Mouse (Mus musculus) thymus, adult 2 months (tissue): Measurements from ENCODE around the gene Baz2b. TPM values are rescaled to one million over a fixed set of nuclear protein-coding genes. Genes with fewer than 3 reads are reported as not detected.

ENCODE experiments used
- DNase-seq: peaks from one replicate; pipeline ENCODE4 v3.0.0; 2021
- H3K27ac ChIP-seq: fragments of 200-500 bp; 2 replicates; pipeline ENCODE4 v1.5.1; 2012; ENCODE audit warnings: low read length, control low read depth; ENCODE audit not compliant: control insufficient read depth, insufficient read depth
- H3K27me3 ChIP-seq: fragments of 200-500 bp; 2 replicates; pipeline ENCODE4 v1.6.1; 2012; ENCODE audit warnings: mild to moderate bottlenecking, low read length, moderate library complexity, mixed read lengths; ENCODE audit not compliant: control insufficient read depth, insufficient read depth
- H3K36me3 ChIP-seq: fragments of 200-500 bp; 2 replicates; pipeline ENCODE4 v1.6.1; 2012; ENCODE audit warnings: mild to moderate bottlenecking, low read length, moderate library complexity; ENCODE audit not compliant: control insufficient read depth, insufficient read depth
- H3K4me1 ChIP-seq: fragments of 200-500 bp; replicated peaks from 2 replicates; pipeline ENCODE4 v1.6.1; 2012; ENCODE audit warnings: low read length; ENCODE audit not compliant: control insufficient read depth, insufficient read depth
- H3K4me3 ChIP-seq: fragments of 200-500 bp; 2 replicates; pipeline ENCODE4 v1.5.1; 2012; ENCODE audit warnings: mild to moderate bottlenecking, low read length, control low read depth, moderate library complexity; ENCODE audit not compliant: control insufficient read depth, insufficient read depth
- CTCF ChIP-seq: fragments of 200-500 bp; IDR thresholded peaks from 2 replicates; pipeline ENCODE4 v1.5.1; 2012; ENCODE audit warnings: mild to moderate bottlenecking, control low read depth, low read length, moderate library complexity, borderline replicate concordance; ENCODE audit not compliant: control insufficient read depth, poor library complexity, insufficient read depth; ENCODE audit errors: extremely low read depth
- POLR2A ChIP-seq: fragments of 200-500 bp; IDR thresholded peaks from 2 replicates; pipeline ENCODE4 v1.6.1; 2012; ENCODE audit warnings: mild to moderate bottlenecking, low read length, control low read depth, moderate library complexity; ENCODE audit not compliant: control insufficient read depth, poor library complexity, insufficient read depth; ENCODE audit errors: extremely low read depth
- WGBS: fragments of 180-500 bp; shearing (Covaris S2); methylation state at CpG from one replicate; pipeline ENCODE4 v1.1.7; 2018; 5-methylcytosine and 5-hydroxymethylcytosine counted together
- polyA plus RNA-seq: library from polyadenylated mRNA; depleted of rRNA; stranded (reverse); fragments of >200 nt; gene quantifications from 2 replicates; pipeline ENCODE4 v1.2.3, GENCODE M21; 2012

The Baz2b gene
- polyA plus RNA-seq, 1 experiment: 25.9 TPM

GRCm38 (mm10) chr2:59955916-59956315 lies 253.7 kb downstream of the Baz2b start:
- H3K4me3 ChIP-seq: no peak overlapping the region
- no peak for TF ChIP-seq CTCF
- TF ChIP-seq POLR2A: no peak
- no peaks in the 10 kb centered on the region for H3K4me1 ChIP-seq
- DNase-seq: no peak
- 97% methylated on average over 7 of the region's 7 CpGs for WGBS
- no peaks in the 10 kb centered on the region for H3K27me3 ChIP-seq
- peaks cover 25% of the 10 kb centered on the region for H3K36me3 ChIP-seq
- no peak overlapping the region for H3K27ac ChIP-seq

DNA sequence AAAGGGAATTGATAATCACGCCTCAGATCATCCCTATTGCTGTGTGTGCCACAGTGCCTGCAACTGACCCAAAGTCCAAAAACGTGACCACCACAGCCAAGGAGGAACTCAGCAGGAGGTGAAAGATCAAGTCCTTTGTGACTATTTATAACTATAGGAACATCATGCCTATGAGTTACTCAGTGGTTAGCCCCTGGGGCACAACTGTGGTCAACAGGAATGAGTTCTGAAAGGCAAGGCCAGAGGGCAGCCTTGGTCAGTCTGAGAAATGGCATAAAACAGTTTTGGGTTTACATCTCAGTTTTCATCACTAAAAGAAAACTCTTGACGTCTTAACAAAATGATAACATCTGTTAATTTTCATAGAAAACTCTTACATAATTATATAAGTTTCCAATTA lies 254.8 kb downstream of the Baz2b start:
- H3K27me3 ChIP-seq: no peaks in the 10 kb centered on the region
- DNase-seq: no peak
- WGBS: 93% methylated on average over 3 of the region's 3 CpGs
- no peaks in the 10 kb centered on the region for H3K4me1 ChIP-seq
- H3K36me3 ChIP-seq: peaks cover 26% of the 10 kb centered on the region
- no peak overlapping the region for H3K27ac ChIP-seq
- TF ChIP-seq CTCF (no peak), POLR2A (no peak)
- no peak overlapping the region for H3K4me3 ChIP-seq

GRCm38 (mm10) chr2:59952286-59953014 lies 257.2 kb downstream of the Baz2b start:
- 98% methylated on average over 13 of the region's 13 CpGs for WGBS
- Histone ChIP-seq H3K36me3 (peaks cover 24% of the 10 kb centered on the region), H3K4me1 (no peaks in the 10 kb centered on the region), H3K4me3 (no peak overlapping the region), H3K27ac (no peak overlapping the region), H3K27me3 (no peaks in the 10 kb centered on the region)
- no peak for DNase-seq
- TF ChIP-seq CTCF (no peak), POLR2A (no peak)

DNA sequence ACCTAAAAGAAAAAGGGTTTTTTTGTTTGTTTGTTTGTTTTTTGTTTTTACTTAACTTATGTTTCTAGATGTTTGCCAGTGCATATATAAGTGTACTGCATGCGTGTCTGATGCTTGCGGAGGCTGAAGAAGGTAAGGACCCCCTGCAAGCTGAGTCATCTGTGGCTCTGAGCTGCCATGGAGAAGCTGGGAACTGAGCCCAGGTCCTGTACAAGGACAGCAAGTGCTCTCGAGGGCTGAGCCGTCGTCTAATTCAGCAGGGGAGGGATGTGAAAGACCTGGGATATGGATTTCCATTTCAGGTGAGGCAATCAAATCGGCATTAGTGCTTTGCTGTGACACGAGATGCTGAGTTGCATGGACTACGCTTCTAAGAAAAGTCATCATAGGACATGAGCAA lies 257.9 kb downstream of the Baz2b start:
- Histone ChIP-seq H3K27ac (no peak overlapping the region), H3K4me3 (no peak overlapping the region), H3K27me3 (no peaks in the 10 kb centered on the region), H3K4me1 (no peaks in the 10 kb centered on the region), H3K36me3 (peaks cover 21% of the 10 kb centered on the region)
- no peak for DNase-seq
- no peak for TF ChIP-seq POLR2A
- no peak for TF ChIP-seq CTCF
- 96% methylated on average over 8 of the region's 8 CpGs for WGBS

DNA sequence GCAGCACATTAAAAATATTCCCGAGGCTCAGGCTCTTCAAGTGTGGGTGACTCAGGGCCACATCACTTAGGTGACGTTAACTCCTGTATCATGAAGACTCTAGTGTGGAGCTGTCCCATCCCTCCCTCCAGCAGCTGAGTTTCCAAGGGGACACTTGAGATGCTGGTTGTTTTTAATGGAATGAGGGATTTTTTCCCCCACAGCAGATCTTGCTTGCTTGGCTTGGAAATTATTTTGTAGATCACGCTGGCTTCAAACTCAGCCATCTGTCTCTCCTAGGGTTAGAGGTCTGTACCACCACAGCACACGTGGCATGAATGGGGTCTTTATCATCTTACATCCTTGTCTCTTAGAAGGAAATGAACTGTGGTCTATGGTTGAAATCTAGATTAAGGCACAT lies 258.5 kb downstream of the Baz2b start:
- no peaks in the 10 kb centered on the region for H3K4me1 ChIP-seq
- DNase-seq: no peak
- H3K4me3 ChIP-seq: no peak overlapping the region
- TF ChIP-seq CTCF (no peak), POLR2A (no peak)
- H3K36me3 ChIP-seq: peaks cover 16% of the 10 kb centered on the region
- no peaks in the 10 kb centered on the region for H3K27me3 ChIP-seq
- no peak overlapping the region for H3K27ac ChIP-seq
- WGBS: 89% methylated on average over 4 of the region's 4 CpGs

DNA sequence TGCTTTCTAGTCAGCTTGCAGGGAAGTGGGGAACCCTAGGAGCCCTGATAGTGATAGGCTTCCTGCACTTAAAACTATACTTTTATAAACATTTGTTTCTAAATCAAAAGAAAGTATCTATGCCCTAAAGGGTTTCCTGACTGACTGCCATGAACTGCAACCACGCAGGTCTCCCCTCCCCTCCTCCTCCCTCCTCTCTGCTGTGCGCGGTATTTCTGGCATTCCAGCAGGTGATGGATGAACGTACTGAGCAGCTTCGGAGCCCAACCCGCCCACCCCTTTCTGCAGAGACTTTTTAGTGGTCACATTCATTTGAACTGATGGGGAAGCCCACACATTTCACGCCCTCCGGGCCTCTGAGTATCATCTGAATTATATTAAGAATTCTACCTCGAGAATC lies 273.3 kb downstream of the Baz2b start:
- H3K27me3 ChIP-seq: no peaks in the 10 kb centered on the region
- no peaks in the 10 kb centered on the region for H3K4me1 ChIP-seq
- no peak for TF ChIP-seq CTCF
- no peak for TF ChIP-seq POLR2A
- H3K27ac ChIP-seq: no peak overlapping the region
- peaks cover 12% of the 10 kb centered on the region for H3K36me3 ChIP-seq
- no peak for DNase-seq
- H3K4me3 ChIP-seq: no peak overlapping the region
- 53% methylated on average over 9 of the region's 9 CpGs for WGBS
